Mouse (Mus musculus): Measurements from ENCODE around the gene Myt1l. TPM values are rescaled to one million over a fixed set of nuclear protein-coding genes. Genes with fewer than 3 reads are reported as not detected.
A peak's percentile ranks its signal among the peaks of the same experiment; 100 is the strongest.

The Myt1l gene
- polyA plus RNA-seq, 1 experiment from 2014 or later, result 265 TPM

- Histone ChIP-seq H3K27ac (ENCODE audit: low read depth, low read length) (peak overlapping the region; percentile 88), H3K36me3 (ENCODE audit: control insufficient read depth, insufficient read depth, low read length) (no peaks in the 10 kb centered on the region), H3K9me3 (ENCODE audit: control insufficient read depth, low read length) (no peaks in the 10 kb centered on the region), H3K27me3 (ENCODE audit: control insufficient read depth, insufficient read depth, low read length) (no peaks in the 10 kb centered on the region), H3K9ac (replicated peaks; ENCODE audit: low read depth, low read length) (no peak overlapping the region), H3K4me3 (ENCODE audit: low read depth, low read length) (no peak overlapping the region), H3K4me2 (ENCODE audit: low read depth, low read length) (peak overlapping the region; percentile 30; the same call in 1 of the 2 replicates), H3K4me1 (ENCODE audit: control insufficient read depth, insufficient read depth, low read length) (peaks cover 34% of the 10 kb centered on the region)
- 7% methylated on average over 4 of the region's 4 CpGs for WGBS
- no peak for ATAC-seq (ENCODE audit: low read depth)
These were observed 261.8 kb downstream of the Myt1l start for GRCm38 (mm10) chr12:29790051-29790386.

GRCm38 (mm10) chr12:29792998-29793397 lies 264.8 kb downstream of the Myt1l start:
- WGBS, result 71% methylated on average over 5 of the region's 5 CpGs
- Histone ChIP-seq H3K27me3 (ENCODE audit: control insufficient read depth, insufficient read depth, low read length) (no peaks in the 10 kb centered on the region), H3K27ac (ENCODE audit: low read depth, low read length) (peak overlapping the region; percentile 66), H3K4me3 (ENCODE audit: low read depth, low read length) (no peak overlapping the region), H3K4me2 (ENCODE audit: low read depth, low read length) (no peak overlapping the region), H3K36me3 (ENCODE audit: control insufficient read depth, insufficient read depth, low read length) (no peaks in the 10 kb centered on the region), H3K4me1 (ENCODE audit: control insufficient read depth, insufficient read depth, low read length) (peaks cover 27% of the 10 kb centered on the region), H3K9me3 (ENCODE audit: control insufficient read depth, low read length) (no peaks in the 10 kb centered on the region), H3K9ac (replicated peaks; ENCODE audit: low read depth, low read length) (no peak overlapping the region)
- ATAC-seq (ENCODE audit: low read depth), result no peak

- Histone ChIP-seq H3K4me3 (ENCODE audit: low read depth, low read length) (no peak overlapping the region), H3K4me2 (ENCODE audit: low read depth, low read length) (no peak overlapping the region), H3K4me1 (ENCODE audit: control insufficient read depth, insufficient read depth, low read length) (peaks cover 7% of the 10 kb centered on the region), H3K9me3 (ENCODE audit: control insufficient read depth, low read length) (no peaks in the 10 kb centered on the region), H3K27me3 (ENCODE audit: control insufficient read depth, insufficient read depth, low read length) (no peaks in the 10 kb centered on the region), H3K27ac (ENCODE audit: low read depth, low read length) (no peak overlapping the region), H3K36me3 (ENCODE audit: control insufficient read depth, insufficient read depth, low read length) (no peaks in the 10 kb centered on the region), H3K9ac (replicated peaks; ENCODE audit: low read depth, low read length) (no peak overlapping the region)
- no peak for ATAC-seq (ENCODE audit: low read depth)
- WGBS, result 50% methylated on average over 5 of the region's 5 CpGs
These were observed 267.0 kb downstream of the Myt1l start for GRCm38 (mm10) chr12:29795107-29795673.

- Histone ChIP-seq H3K4me3 (ENCODE audit: low read depth, low read length) (no peak overlapping the region), H3K27ac (ENCODE audit: low read depth, low read length) (no peak overlapping the region)
- ATAC-seq (ENCODE audit: low read depth), result no peak
These were observed 270.6 kb downstream of the Myt1l start for GRCm38 (mm10) chr12:29798595-29799391.

GRCm38 (mm10) chr12:29806415-29806814 lies 278.2 kb downstream of the Myt1l start:
- H3K27ac ChIP-seq (ENCODE audit: low read depth, low read length), result no peak overlapping the region
- no peak for ATAC-seq (ENCODE audit: low read depth)
- H3K4me3 ChIP-seq (ENCODE audit: low read depth, low read length), result no peak overlapping the region
- H3K9me3 ChIP-seq (ENCODE audit: control insufficient read depth, low read length), result no peaks in the 10 kb centered on the region
- 81% methylated on average over 1 of the region's 1 CpGs for WGBS
- no peaks in the 10 kb centered on the region for H3K27me3 ChIP-seq (ENCODE audit: control insufficient read depth, insufficient read depth, low read length)
- no peaks in the 10 kb centered on the region; the same call in 1 of the 2 replicates for H3K36me3 ChIP-seq (ENCODE audit: control insufficient read depth, insufficient read depth, low read length)
- no peak overlapping the region for H3K9ac ChIP-seq (replicated peaks; ENCODE audit: low read depth, low read length)
- no peaks in the 10 kb centered on the region for H3K4me1 ChIP-seq (ENCODE audit: control insufficient read depth, insufficient read depth, low read length)
- H3K4me2 ChIP-seq (ENCODE audit: low read depth, low read length), result no peak overlapping the region

More at GRCm38 (mm10) chr12:29798595-29799391, 270.6 kb downstream of the Myt1l start:
- H3K9me3 ChIP-seq (ENCODE audit: control insufficient read depth, low read length), result no peaks in the 10 kb centered on the region
- no peak overlapping the region for H3K4me2 ChIP-seq (ENCODE audit: low read depth, low read length)
- 71% methylated on average over 3 of the region's 3 CpGs for WGBS
- no peaks in the 10 kb centered on the region for H3K4me1 ChIP-seq (ENCODE audit: control insufficient read depth, insufficient read depth, low read length)
- no peaks in the 10 kb centered on the region for H3K27me3 ChIP-seq (ENCODE audit: control insufficient read depth, insufficient read depth, low read length)
- H3K36me3 ChIP-seq (ENCODE audit: control insufficient read depth, insufficient read depth, low read length), result no peaks in the 10 kb centered on the region
- no peak overlapping the region for H3K9ac ChIP-seq (replicated peaks; ENCODE audit: low read depth, low read length)

GRCm38 (mm10) chr12:29809569-29810185 lies 281.5 kb downstream of the Myt1l start:
- no peaks in the 10 kb centered on the region for H3K9me3 ChIP-seq (ENCODE audit: control insufficient read depth, low read length)
- no peak overlapping the region for H3K4me2 ChIP-seq (ENCODE audit: low read depth, low read length)
- H3K36me3 ChIP-seq (ENCODE audit: control insufficient read depth, insufficient read depth, low read length), result no peaks in the 10 kb centered on the region; the same call in 1 of the 2 replicates
- no peak overlapping the region for H3K9ac ChIP-seq (replicated peaks; ENCODE audit: low read depth, low read length)
- H3K27me3 ChIP-seq (ENCODE audit: control insufficient read depth, insufficient read depth, low read length), result no peaks in the 10 kb centered on the region
- H3K4me3 ChIP-seq (ENCODE audit: low read depth, low read length), result no peak overlapping the region
- WGBS, result 37% methylated on average over 12 of the region's 12 CpGs
- no peak for ATAC-seq (ENCODE audit: low read depth)
- peak overlapping the region; percentile 4; the same call in 1 of the 2 replicates for H3K27ac ChIP-seq (ENCODE audit: low read depth, low read length)
- no peaks in the 10 kb centered on the region for H3K4me1 ChIP-seq (ENCODE audit: control insufficient read depth, insufficient read depth, low read length)

- H3K36me3 ChIP-seq (ENCODE audit: control insufficient read depth, insufficient read depth, low read length), result no peaks in the 10 kb centered on the region; the same call in 1 of the 2 replicates
- no peak overlapping the region for H3K9ac ChIP-seq (replicated peaks; ENCODE audit: low read depth, low read length)
- no peak overlapping the region for H3K4me3 ChIP-seq (ENCODE audit: low read depth, low read length)
- H3K4me1 ChIP-seq (ENCODE audit: control insufficient read depth, insufficient read depth, low read length), result peaks cover 11% of the 10 kb centered on the region
- H3K9me3 ChIP-seq (ENCODE audit: control insufficient read depth, low read length), result no peaks in the 10 kb centered on the region
- no peak for ATAC-seq (ENCODE audit: low read depth)
- whole genome bisulfite sequencing, result 66% methylated on average over 2 of the region's 2 CpGs
- peak overlapping the region; percentile 76 for H3K27ac ChIP-seq (ENCODE audit: low read depth, low read length)
- H3K27me3 ChIP-seq (ENCODE audit: control insufficient read depth, insufficient read depth, low read length), result no peaks in the 10 kb centered on the region
- H3K4me2 ChIP-seq (ENCODE audit: low read depth, low read length), result no peak overlapping the region
These were observed 287.3 kb downstream of the Myt1l start for GRCm38 (mm10) chr12:29815466-29815865.

GRCm38 (mm10) chr12:29816130-29816529 lies 287.9 kb downstream of the Myt1l start:
- Histone ChIP-seq H3K9me3 (ENCODE audit: control insufficient read depth, low read length) (no peaks in the 10 kb centered on the region), H3K4me1 (ENCODE audit: control insufficient read depth, insufficient read depth, low read length) (peaks cover 11% of the 10 kb centered on the region), H3K4me3 (ENCODE audit: low read depth, low read length) (no peak overlapping the region), H3K4me2 (ENCODE audit: low read depth, low read length) (no peak overlapping the region), H3K9ac (replicated peaks; ENCODE audit: low read depth, low read length) (no peak overlapping the region), H3K27me3 (ENCODE audit: control insufficient read depth, insufficient read depth, low read length) (no peaks in the 10 kb centered on the region), H3K27ac (ENCODE audit: low read depth, low read length) (peak overlapping the region; percentile 76), H3K36me3 (ENCODE audit: control insufficient read depth, insufficient read depth, low read length) (no peaks in the 10 kb centered on the region)
- no peak for ATAC-seq (ENCODE audit: low read depth)
- 35% methylated on average over 2 of the region's 2 CpGs for WGBS

- 59% methylated on average over 6 of the region's 6 CpGs for WGBS
- Histone ChIP-seq H3K36me3 (ENCODE audit: control insufficient read depth, insufficient read depth, low read length) (no peaks in the 10 kb centered on the region), H3K27me3 (ENCODE audit: control insufficient read depth, insufficient read depth, low read length) (no peaks in the 10 kb centered on the region), H3K4me1 (ENCODE audit: control insufficient read depth, insufficient read depth, low read length) (peaks cover 12% of the 10 kb centered on the region), H3K4me2 (ENCODE audit: low read depth, low read length) (no peak overlapping the region), H3K27ac (ENCODE audit: low read depth, low read length) (0 out of 2 replicates have a peak overlapping the region, but pooled peaks have one; percentile 39), H3K9me3 (ENCODE audit: control insufficient read depth, low read length) (no peaks in the 10 kb centered on the region), H3K9ac (replicated peaks; ENCODE audit: low read depth, low read length) (no peak overlapping the region), H3K4me3 (ENCODE audit: low read depth, low read length) (no peak overlapping the region)
- ATAC-seq (ENCODE audit: low read depth), result peak; percentile 22; the same call in 1 of the 2 replicates
These were observed 288.6 kb downstream of the Myt1l start for GRCm38 (mm10) chr12:29816761-29817160.
